Mouse (Mus musculus): ENCODE data around the gene Phf11d.
"Not testable (repeated sequence)": the region's sequence is repeated elsewhere in the genome, so short reads cannot be mapped to it uniquely, and the experiment has no call there.

Gene Phf11d

DNA sequence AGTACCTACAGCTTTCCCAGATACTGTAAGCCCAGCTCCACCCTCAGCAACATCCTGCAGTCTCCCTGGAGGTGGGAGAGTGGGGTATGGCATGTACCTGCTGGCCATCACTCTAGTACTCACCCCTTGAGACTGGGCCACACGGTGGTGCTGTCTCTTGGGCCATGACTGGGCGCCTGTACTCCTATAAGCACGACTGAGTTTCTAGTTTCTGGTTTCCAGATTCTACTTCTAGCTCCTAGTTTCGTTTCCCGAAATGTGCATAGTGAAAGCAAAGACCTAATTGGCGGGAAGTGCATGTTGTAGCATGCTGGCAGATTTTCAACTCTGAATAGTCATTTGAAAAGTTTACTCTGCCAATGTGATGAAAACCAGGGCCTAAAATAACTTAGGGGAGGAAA lies at the start of gene Phf11d:
Phf11d (minus strand) TSS at position 227 of the 401 bp plus-strand sequence.
- DNase-seq (ENCODE audit: inconsistent ontology term): peak; percentile 3

DNA sequence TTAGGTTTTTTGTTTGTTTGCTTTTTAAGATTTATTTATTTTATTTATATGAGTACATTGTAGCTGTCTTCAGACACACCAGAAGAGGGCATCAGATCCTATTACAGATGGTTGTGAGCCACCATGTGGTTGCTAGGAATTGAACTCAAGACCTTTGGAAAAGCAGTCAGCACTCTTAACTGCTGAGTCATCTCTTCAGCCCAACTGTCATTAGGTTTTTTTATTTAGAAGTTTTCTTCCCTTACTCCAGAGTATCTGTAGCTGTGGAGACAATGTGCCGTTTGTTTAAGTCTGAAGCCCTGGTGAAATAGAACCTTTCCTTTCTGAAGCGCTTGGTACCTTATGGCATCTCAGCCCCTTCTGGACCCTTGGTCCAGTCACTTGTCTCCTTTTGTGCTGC lies 49.7 kb upstream of the Phf11d start:
- not testable (repeated sequence) for DNase-seq (ENCODE audit: inconsistent ontology term)

DNA sequence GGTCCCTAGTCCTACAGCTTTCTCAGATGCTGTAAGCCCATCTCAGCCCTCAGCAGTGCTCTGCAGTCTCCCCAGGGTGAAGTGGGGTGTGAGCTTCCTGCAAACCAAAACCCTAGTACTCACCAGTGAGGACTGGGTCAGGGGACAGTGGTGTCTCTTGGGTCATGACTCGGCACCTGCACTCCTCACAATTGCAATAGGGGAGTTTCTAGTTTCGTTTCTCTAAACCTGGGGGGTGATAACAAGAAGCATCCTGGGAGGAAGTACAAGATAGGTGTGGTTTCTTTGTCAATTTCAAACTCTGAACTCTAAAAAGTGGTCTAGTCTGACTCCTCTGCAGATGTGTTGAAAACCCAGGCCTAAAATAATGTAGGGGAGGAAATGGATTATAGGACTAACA lies 31.7 kb upstream of the Phf11d start:
- DNase-seq (ENCODE audit: inconsistent ontology term): no peak

DNA sequence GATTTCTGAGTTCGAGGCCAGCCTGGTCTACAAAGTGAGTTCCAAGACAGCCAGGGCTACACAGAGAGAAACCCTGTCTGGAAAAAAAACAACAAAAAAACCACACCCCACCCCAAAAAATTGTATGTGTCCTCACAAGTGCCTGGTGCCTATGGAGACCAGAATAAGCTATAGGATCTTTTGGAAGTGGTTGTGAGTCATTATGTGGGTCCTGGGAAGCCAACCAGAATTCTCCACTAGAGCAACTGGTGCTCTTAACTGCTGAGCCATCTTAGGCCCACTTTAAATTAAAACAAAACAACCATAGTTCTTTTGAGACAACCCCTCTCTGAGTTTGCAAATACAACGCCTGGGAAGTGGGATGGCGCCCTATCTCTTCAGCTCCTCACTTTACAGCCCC lies 30.0 kb upstream of the Phf11d start, which contains the start of gene Phf11c:
Phf11c (minus strand) TSS at position 101 of the 400 bp plus-strand sequence.
- DNase-seq (ENCODE audit: inconsistent ontology term): no peak

DNA sequence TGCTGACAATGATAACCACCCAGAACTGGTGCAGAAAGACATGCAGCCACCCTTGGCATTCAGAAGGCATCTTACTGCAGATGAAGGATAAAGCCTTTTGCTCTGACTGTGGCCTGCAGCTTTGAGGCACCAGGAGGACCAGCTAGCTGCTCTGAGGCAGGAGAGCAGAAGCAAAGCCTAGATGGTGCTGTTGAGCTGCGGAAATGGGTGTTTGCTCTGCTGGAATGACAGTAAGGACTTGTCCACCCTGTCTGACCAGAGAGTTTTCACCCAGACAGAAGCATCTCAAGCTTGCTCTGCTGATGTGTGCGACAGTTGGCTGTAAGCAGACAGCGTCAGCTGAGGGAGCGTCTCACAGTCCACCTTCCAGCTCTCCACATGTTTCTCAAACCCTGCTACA lies 24.9 kb upstream of the Phf11d start:
- DNase-seq (ENCODE audit: inconsistent ontology term): not testable (repeated sequence)

DNA sequence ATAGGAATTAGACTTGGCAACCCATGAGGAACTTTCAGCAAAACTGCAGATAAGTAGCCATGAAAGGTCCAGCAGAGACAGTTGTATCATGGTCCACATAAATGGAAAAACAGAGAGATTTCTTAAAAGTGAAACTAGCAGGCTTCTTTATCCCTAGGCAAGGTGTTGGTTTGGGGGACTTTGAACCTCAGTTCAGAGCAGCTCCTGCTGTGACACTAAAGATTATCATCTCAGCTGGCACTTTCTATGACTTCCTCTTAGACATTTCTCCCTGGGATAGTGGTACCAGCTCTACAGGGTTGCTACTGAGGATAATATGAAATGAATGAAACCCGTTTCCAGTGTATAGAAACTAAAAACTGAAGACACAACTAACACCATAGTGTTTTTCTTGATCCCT lies 24.3 kb upstream of the Phf11d start:
- DNase-seq (ENCODE audit: inconsistent ontology term): no peak

DNA sequence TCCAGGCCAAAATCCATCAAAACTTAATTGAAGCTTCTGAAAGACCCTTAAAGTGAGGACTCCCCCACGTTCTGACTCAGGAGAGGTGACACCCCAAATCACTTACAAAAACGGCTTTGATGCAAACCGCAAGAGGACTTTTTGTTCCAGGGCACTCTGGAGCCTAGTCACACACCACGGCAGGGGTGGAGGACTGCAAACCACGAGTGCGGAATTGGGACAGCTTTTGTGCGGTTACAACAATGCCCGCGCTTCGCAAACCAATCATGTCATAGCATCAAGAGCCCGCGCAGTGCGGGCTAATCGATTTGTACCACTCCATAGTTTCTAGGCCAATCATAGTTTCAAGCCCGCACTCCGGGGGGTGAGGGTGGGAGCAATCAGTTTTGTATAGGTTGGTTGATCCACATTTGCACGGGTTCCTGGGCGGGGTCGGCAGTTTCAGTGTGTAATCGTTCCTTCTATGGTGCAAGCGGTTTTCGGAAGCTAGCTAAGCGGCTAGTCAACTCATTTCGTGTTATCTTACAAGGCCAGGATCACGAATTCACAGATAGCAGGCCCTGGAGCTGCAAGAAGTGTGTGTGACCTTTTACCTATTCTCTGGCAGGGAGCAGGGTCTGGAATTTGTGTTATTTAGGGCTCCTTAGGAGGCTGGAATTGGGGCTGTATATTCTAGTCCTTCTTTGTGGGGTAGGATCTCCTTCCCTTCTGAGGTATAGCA lies 5.2 kb upstream of the Phf11d start:
- peak; percentile 4 for DNase-seq (ENCODE audit: inconsistent ontology term)

DNA sequence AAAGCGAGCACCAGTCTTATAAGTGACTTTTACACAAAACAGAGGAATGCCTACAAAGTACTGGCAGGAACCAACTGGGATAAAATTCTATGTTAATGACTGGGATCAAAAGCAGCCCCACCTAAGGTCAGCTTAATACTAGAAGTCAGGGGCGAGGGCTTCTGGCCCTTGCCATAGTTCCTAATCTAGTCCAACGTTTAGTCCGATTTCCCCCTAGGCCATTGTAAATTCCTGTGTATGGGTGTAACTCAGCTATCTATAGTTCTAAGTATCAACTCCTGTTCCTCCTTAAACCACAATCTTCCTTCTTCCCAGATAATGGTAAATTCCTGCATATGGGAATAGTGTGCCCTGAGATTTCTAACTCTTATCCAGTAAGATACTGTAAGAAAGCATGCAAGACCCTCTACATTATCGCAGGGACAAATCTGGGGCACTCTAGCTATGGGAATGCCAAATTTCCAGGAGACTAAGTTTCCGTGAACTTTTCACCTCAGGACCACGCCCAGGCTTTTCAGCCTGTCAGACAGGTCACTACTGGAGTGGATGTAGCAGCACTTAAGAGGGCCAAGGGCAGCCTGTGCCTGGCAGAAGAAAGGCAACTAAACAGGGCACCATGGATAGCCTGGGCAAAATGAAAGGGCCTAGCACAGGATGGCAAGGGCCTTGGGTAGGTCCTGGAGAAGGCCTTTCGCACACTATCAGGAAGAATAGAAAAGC lies 1.3 kb upstream of the Phf11d start:
- no peak for DNase-seq (ENCODE audit: inconsistent ontology term)

DNA sequence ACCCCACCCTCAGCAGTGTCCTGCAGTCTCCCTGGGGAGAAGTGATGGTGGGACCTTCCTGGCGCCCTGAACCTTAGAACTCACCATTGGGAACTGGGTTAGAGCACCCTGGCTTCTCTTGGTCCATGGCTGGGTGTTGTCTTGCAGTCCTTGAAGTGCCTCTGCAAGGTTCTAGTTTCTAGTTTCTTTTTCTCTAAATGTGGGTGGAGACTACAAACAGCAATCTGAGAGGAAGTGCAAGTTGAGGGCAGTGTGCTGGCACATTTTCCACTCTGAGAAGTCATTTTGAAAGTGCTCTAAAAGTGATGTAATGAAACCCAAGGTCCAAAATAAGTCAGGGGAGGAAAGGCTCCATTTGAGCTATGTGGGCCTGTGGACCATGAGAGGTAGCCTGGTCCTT lies 24.1 kb downstream of the Phf11d start, which contains the start of gene Phf11b:
Phf11b (minus strand) TSS at position 163 of the 400 bp plus-strand sequence.
- not testable (repeated sequence) for DNase-seq (ENCODE audit: inconsistent ontology term)

DNA sequence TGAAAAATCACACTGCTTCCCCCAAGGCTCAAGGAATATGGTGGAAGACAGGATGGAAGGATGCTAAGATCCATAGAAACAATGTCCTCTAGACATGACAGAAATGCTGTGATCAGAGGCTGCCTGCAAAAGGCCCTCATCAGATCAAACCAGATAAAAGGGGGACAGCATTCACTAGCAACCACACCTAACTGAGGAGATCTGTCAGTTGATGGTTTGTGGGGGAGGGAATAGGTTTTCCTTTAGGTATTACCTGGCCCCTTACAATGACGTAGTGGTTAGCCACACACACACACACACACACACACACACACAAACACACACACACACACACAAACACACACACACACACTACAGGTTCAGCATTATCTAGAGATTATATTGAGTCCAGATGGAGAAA lies 25.7 kb downstream of the Phf11d start:
- no peak for DNase-seq (ENCODE audit: inconsistent ontology term)

DNA sequence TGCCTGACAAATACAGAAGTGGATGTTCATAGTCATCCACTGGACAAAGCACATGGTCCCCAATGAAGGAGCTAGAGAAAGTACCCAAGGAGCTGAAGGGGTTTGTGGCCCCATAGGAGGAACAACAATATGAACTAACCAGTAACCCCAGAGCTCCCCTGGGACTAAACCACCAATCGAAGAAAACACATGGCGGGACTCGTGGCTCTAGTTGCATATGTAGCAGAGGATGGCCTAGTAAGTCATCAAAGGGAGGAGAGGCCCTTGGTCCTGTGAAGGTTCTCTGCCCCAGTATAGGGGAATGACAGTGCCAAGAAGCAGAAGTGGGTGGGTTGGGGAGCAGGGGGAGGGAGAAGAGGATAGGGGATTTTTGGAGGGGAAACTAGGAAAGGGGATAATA lies 29.2 kb downstream of the Phf11d start:
- DNase-seq (ENCODE audit: inconsistent ontology term): not testable (repeated sequence)

DNA sequence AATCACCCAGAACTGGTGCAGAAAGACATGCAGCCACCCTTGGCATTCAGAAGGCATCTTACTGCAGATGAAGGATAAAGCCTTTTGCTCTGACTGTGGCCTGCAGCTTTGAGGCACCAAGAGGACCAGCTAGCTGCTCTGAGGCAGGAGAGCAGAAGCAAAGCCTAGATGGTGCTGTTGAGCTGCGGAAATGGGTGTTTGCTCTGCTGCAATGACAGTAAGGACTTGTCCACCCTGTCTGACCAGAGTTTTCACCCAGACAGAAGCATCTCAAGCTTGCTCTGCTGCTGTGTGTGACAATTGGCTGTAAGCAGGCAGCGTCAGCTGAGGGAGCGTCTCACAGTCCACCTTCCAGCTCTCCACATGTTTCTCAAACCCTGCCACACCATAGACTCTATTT lies 34.8 kb downstream of the Phf11d start:
- DNase-seq (ENCODE audit: inconsistent ontology term): peak; percentile 3

DNA sequence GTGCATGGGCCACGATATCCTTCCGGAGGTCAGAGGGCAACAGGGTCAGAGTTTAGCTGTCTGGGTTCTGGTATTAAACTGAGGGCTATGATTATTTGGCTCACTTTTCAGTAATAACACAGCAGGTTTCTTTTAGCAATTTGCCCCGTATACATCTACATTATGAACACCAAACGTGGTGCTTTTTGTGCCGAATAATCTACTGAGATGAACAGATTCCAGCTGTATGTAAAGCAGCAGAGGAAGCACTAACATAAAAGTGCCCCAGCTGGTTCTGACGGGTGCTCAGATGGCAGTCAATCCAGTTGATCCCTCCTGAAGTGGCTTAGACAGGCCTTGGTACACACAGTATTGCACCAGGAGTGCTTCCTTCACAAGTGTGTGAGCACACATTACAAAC lies 45.3 kb downstream of the Phf11d start:
- DNase-seq (ENCODE audit: inconsistent ontology term): not testable (repeated sequence)

DNA sequence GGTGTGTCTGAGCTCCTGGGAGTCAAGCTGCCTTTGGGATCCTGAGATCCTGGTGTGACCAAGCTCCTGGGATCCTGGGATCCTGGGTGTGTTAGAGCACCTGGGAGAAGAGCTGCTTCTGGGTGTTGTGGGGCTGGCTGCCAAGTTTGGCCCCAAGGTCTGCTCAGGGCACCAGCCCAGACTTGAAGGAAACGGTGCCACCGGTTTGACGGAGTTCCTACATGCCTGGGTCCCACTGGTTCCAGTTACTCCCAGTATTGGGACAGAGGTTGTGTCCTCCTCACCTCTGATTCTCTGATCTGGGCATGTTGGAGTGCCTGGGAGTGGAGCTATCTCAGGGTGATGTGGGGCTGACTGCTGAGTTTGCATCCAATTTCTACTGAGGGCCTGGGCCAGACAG lies 46.2 kb downstream of the Phf11d start:
- DNase-seq (ENCODE audit: inconsistent ontology term): not testable (repeated sequence)
